Mouse (Mus musculus) megakaryocyte, embryonic 14.5 days (primary cell): ENCODE results near the gene Ppil4. TPM values are rescaled to one million over a fixed set of nuclear protein-coding genes. Genes with fewer than 3 reads are reported as not detected.

Experiments used
- H3K27me3 ChIP-seq: replicated peaks from 2 replicates; pipeline ENCODE3; 2012; ENCODE audit warnings: inconsistent platforms
- H3K36me3 ChIP-seq: replicated peaks from 2 replicates; pipeline ENCODE3; 2012; ENCODE audit warnings: low read length, inconsistent platforms, mixed read lengths
- H3K4me1 ChIP-seq: 2 replicates; pipeline ENCODE4 v1.6.1; 2012; ENCODE audit warnings: inconsistent platforms
- H3K4me3 ChIP-seq: replicated peaks from 2 replicates; pipeline ENCODE3; 2012; ENCODE audit warnings: moderate library complexity, mild to moderate bottlenecking, inconsistent platforms
- H3K9me3 ChIP-seq: 2 replicates; pipeline ENCODE4 v1.6.1; 2012; ENCODE audit warnings: inconsistent platforms
- FLI1 ChIP-seq: IDR thresholded peaks from 2 replicates; pipeline ENCODE4 v1.6.1; 2012; ENCODE audit warnings: low read length, inconsistent platforms, mixed read lengths
- GATA1 ChIP-seq: IDR thresholded peaks from 3 replicates; pipeline ENCODE4 v1.6.1; 2012; ENCODE audit warnings: mixed read lengths, low read length, inconsistent platforms, borderline replicate concordance
- polyA plus RNA-seq: library from polyadenylated mRNA; stranded (reverse); fragments of >175 nt; gene quantifications from 2 replicates; pipeline ENCODE4 v1.2.3, GENCODE M21; 2012; ENCODE audit warnings: low replicate concordance; ENCODE audit not compliant: insufficient read depth

The Ppil4 gene
- polyA plus RNA-seq, 1 experiment: 3.8 TPM

- Histone ChIP-seq H3K4me3 (no peak overlapping the region), H3K4me1 (peaks cover 40% of the 10 kb centered on the region), H3K9me3 (no peaks in the 10 kb centered on the region), H3K27me3 (peaks cover 8% of the 10 kb centered on the region), H3K36me3 (no peaks in the 10 kb centered on the region)
- TF ChIP-seq GATA1: no peak
Measured at GRCm38 (mm10) chr10:7851891-7852290, 59.2 kb downstream of the Ppil4 start.

GRCm38 (mm10) chr10:7860494-7860893 is 67.8 kb downstream of the Ppil4 start:
- TF ChIP-seq GATA1 (no peak), FLI1 (no peak)
- Histone ChIP-seq H3K27me3 (peaks cover 22% of the 10 kb centered on the region), H3K36me3 (peaks cover 5% of the 10 kb centered on the region), H3K4me3 (no peak overlapping the region), H3K9me3 (peaks cover 23% of the 10 kb centered on the region), H3K4me1 (peaks cover 6% of the 10 kb centered on the region; the same call in 1 of the 2 replicates)

GRCm38 (mm10) chr10:7861259-7861936 is 68.7 kb downstream of the Ppil4 start:
- no peak for TF ChIP-seq FLI1
- TF ChIP-seq GATA1: no peak

DNA sequence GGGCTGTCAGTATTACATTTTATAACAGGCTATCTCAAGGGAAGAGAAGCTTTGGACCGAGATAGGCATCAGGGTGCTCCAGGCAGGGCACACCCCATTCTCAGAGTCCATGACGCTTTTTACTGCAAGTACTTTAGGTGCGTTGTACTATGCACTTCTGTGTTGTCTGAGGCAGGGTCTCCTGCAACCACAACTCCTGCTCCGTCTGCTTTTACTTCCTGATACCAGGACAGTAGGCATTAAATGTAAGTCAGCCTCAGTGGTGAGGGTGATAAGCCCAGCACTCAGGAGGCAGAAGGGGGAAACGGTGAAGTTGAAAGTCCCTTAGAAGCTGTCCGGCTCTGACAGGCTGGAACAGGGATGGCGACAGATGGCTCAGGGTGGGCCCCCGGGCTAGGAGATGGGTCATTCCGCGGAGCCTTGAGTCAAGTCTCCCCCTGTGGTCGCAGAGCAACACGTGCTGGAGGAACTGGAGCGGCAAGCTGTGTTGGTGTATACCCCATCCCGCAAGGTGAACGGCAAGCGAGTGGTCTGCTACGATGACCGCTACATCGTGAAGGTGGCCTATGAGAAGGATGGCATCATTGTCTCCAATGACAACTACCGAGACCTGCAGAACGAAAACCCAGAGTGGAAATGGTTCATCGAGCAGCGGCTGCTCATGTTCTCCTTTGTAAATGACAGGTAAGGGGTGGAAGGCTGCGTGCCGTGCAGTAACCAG is 69.4 kb downstream of the Ppil4 start:
- peaks cover 10% of the 10 kb centered on the region for H3K4me1 ChIP-seq
- TF ChIP-seq GATA1 (no peak), FLI1 (no peak)
- H3K4me3 ChIP-seq: peak overlapping the region; percentile 16
- H3K9me3 ChIP-seq: peaks cover 24% of the 10 kb centered on the region
- H3K36me3 ChIP-seq: peaks cover 5% of the 10 kb centered on the region
- peaks cover 35% of the 10 kb centered on the region for H3K27me3 ChIP-seq

More at GRCm38 (mm10) chr10:7861259-7861936, 68.7 kb downstream of the Ppil4 start:
- Histone ChIP-seq H3K4me3 (no peak overlapping the region), H3K9me3 (peaks cover 24% of the 10 kb centered on the region), H3K27me3 (peaks cover 28% of the 10 kb centered on the region), H3K4me1 (peaks cover 6% of the 10 kb centered on the region; the same call in 1 of the 2 replicates), H3K36me3 (peaks cover 5% of the 10 kb centered on the region)

DNA sequence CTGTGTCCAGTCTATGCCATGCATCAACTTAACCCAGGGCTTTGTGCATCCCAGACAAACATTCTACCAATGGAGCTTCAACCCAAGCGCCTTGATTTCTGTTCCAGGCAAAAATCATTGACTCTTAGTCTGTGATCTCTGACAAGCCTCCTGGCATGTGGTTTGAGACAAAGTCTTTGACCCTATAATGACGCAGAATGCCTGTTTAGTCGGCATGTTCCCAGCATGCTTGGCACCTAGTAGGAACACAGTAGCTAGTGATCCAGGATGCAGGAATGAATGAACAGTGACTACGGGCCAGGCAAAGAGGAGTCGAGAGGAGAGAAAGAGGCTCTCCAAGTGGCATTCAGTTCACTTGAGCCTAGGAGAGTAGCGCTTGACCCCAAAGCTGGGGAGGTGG is 70.7 kb downstream of the Ppil4 start:
- peaks cover 48% of the 10 kb centered on the region for H3K27me3 ChIP-seq
- no peak overlapping the region for H3K4me3 ChIP-seq
- H3K4me1 ChIP-seq: peaks cover 19% of the 10 kb centered on the region
- peaks cover 5% of the 10 kb centered on the region for H3K36me3 ChIP-seq
- TF ChIP-seq GATA1 (no peak), FLI1 (no peak)
- H3K9me3 ChIP-seq: peaks cover 24% of the 10 kb centered on the region

- H3K4me1 ChIP-seq: peaks cover 19% of the 10 kb centered on the region
- TF ChIP-seq GATA1: no peak
- no peak for TF ChIP-seq FLI1
- H3K9me3 ChIP-seq: peaks cover 24% of the 10 kb centered on the region
- H3K4me3 ChIP-seq: no peak overlapping the region
- H3K27me3 ChIP-seq: peaks cover 53% of the 10 kb centered on the region
- peaks cover 5% of the 10 kb centered on the region for H3K36me3 ChIP-seq
Measured at GRCm38 (mm10) chr10:7864184-7864583, 71.5 kb downstream of the Ppil4 start.

DNA sequence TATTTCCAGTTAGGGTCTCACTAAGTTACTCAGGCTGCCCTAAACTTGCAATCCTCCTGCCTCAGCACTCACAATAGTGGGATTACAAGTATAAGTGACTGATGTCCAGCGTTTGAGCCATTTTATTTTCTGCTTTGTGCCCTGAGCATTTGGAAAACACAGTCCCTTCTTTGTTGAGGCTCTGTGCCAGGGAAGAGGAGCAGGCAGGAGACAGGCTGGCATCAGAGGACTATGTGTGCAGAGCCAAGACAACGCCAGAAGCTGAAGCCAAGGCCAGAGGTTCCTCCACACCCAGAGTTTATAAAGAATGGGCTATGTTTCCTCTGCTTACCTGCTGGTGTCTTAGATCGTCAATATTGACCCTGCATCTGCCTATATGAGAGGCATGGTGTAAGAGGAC is 72.1 kb downstream of the Ppil4 start:
- Histone ChIP-seq H3K27me3 (peaks cover 59% of the 10 kb centered on the region), H3K9me3 (peaks cover 24% of the 10 kb centered on the region), H3K36me3 (peaks cover 5% of the 10 kb centered on the region), H3K4me1 (peaks cover 19% of the 10 kb centered on the region), H3K4me3 (no peak overlapping the region)
- TF ChIP-seq FLI1 (no peak), GATA1 (no peak)

DNA sequence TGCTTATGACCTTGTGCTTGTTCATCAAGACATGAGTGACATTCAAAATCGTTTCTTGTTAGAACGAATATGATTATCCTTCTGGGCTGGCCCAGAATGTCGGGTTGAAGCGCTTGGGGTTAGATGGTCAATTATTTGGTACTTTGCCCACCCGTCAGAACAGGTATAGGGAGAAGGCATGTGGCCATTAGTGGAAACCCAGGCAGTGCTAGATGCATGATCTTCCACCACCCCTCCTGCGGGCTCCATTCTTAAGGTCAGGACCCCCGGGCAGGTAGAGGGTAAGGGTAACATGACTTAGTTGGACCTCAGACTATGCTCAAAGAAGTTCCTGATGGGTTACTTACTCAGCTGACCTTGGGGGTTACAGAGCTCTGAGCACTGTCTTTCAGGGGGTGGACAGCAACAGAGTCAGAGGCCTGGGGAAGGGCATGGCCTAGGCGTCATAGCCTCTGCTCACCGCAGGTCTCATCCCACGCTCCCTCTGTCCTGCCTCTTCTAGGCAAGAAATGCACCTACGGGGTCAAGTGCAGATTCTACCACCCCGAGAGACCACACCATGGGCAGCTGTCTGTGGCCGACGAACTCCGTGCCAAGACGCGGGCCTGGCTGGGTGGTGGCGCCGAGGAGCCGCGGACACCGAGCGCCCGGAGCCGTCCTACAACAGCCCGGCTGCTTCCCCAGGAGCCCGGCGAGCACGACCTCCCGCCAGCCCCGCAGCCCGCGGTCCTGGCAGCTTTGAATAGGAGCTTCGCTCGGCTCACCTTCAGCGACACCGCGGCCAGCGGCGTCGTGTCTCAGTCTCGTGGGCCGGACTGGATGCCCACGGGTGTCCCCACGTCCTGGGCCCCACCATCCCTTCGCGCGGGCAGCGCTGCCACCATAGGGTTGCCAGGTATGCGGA is 74.3 kb downstream of the Ppil4 start:
- H3K36me3 ChIP-seq: peaks cover 4% of the 10 kb centered on the region
- peaks cover 19% of the 10 kb centered on the region for H3K9me3 ChIP-seq
- H3K4me3 ChIP-seq: peak overlapping the region; percentile 90
- peaks cover 26% of the 10 kb centered on the region for H3K4me1 ChIP-seq
- peaks cover 66% of the 10 kb centered on the region for H3K27me3 ChIP-seq
- TF ChIP-seq GATA1: no peak
- no peak for TF ChIP-seq FLI1

DNA sequence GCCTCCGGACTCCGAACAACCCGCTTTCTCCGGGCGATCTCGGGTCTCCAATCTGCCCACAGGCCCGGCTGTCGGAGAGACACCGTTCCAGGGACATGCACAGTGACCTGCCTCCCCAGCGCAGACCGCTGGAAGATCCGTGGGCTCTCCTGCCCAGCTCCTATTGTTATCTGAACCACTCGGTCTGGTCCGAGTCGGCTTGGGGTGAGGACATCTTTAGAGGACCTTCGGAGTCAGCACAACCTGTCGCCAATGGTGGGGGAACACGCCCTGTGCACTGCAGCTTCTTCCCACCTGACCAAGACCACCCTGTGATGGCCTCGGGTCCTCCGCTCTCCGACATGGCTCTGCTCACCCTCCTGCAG is 75.0 kb downstream of the Ppil4 start:
- H3K4me1 ChIP-seq: peaks cover 26% of the 10 kb centered on the region
- H3K36me3 ChIP-seq: no peaks in the 10 kb centered on the region
- H3K27me3 ChIP-seq: peaks cover 69% of the 10 kb centered on the region
- H3K9me3 ChIP-seq: peaks cover 13% of the 10 kb centered on the region
- peak overlapping the region; percentile 90 for H3K4me3 ChIP-seq
- no peak for TF ChIP-seq FLI1
- no peak for TF ChIP-seq GATA1

DNA sequence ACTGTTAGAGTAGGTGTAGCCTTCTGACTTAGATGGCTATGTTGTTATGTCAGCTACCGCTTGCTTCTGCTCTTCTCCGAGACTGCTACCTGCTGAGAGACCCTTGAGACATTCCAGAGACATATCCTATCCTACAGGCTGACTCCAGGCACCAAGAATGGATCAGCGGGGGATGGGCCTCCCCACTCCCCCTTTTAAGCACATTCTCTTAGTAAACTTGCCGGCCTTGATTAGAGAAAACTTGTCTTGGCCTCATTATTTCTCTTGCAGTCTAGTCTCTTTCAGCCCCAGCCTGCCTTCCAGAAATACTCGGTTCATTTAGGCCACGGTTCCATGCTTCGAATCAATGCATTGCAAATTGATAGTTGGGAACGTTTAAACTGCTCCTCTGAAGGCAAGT is 77.1 kb downstream of the Ppil4 start:
- Histone ChIP-seq H3K4me1 (peaks cover 34% of the 10 kb centered on the region), H3K36me3 (no peaks in the 10 kb centered on the region), H3K9me3 (0 out of 2 replicates have a peak, but pooled peaks cover 4% of the 10 kb centered on the region), H3K27me3 (peaks cover 65% of the 10 kb centered on the region), H3K4me3 (no peak overlapping the region)
- TF ChIP-seq GATA1 (no peak), FLI1 (no peak)
